Mouse (Mus musculus) G1E (cell line): ENCODE results near the gene Arhgap6. TPM values are rescaled to one million over a fixed set of nuclear protein-coding genes. Genes with fewer than 3 reads are reported as not detected.

ENCODE experiments used
- ATAC-seq: 2 replicates; pipeline ENCODE4 v1.8.0; 2016; ENCODE audit warnings: mild to moderate bottlenecking; ENCODE audit not compliant: insufficient number of reproducible peaks, poor library complexity, low FRiP score, severe bottlenecking; ENCODE audit errors: extremely low read depth
- DNase-seq: peaks from one replicate; pipeline ENCODE4 v3.0.0; 2012; ENCODE audit warnings: low spot score
- H3K27me3 ChIP-seq: 2 replicates; pipeline ENCODE4 v1.6.1; 2012; ENCODE audit warnings: mild to moderate bottlenecking, low read length, inconsistent platforms; ENCODE audit not compliant: insufficient read depth
- H3K36me3 ChIP-seq: replicated peaks from 2 replicates; pipeline ENCODE3; 2012; ENCODE audit warnings: mild to moderate bottlenecking, inconsistent platforms
- H3K4me1 ChIP-seq: 2 replicates; pipeline ENCODE4 v1.6.1; 2012; ENCODE audit warnings: low read depth, low read length, inconsistent platforms, mixed read lengths; ENCODE audit not compliant: insufficient read depth
- H3K4me3 ChIP-seq: 2 replicates; pipeline ENCODE4 v1.5.1; 2012; ENCODE audit warnings: low read depth, mild to moderate bottlenecking, inconsistent platforms, low read length, moderate library complexity, mixed read lengths
- H3K9me3 ChIP-seq: replicated peaks from 2 replicates; pipeline ENCODE4 v1.6.1; 2012; ENCODE audit warnings: inconsistent platforms
- CTCF ChIP-seq: IDR thresholded peaks from 2 replicates; pipeline ENCODE4 v1.5.1; 2012; ENCODE audit warnings: low read depth, low read length, inconsistent platforms, mixed read lengths
- GATA1 ChIP-seq: IDR thresholded peaks from 2 replicates; pipeline ENCODE4 v1.6.1; 2012; ENCODE audit warnings: borderline replicate concordance, low read length, inconsistent platforms, mixed read lengths
- GATA2 ChIP-seq: IDR thresholded peaks from 2 replicates; pipeline ENCODE4 v1.6.1; 2012; ENCODE audit warnings: low read depth, low read length, inconsistent platforms, borderline replicate concordance
- POLR2AphosphoS5 ChIP-seq: IDR thresholded peaks from 2 replicates; pipeline ENCODE4 v1.6.1; 2012; ENCODE audit warnings: low read depth, low read length, inconsistent platforms; ENCODE audit not compliant: insufficient replicate concordance
- TAL1 ChIP-seq: conservative IDR thresholded peaks from 2 replicates; pipeline ENCODE4 v1.6.1; 2012; ENCODE audit warnings: low read depth, low read length, inconsistent platforms, mixed read lengths
- polyA plus RNA-seq: library from polyadenylated mRNA; stranded (reverse); fragments of >175 nt; gene quantifications from 2 replicates; pipeline ENCODE4 v1.2.3, GENCODE M21; 2012
- total RNA-seq, 2 experiments: library from RNA; stranded (forward) in 1 of 2; stranded (reverse) in 1 of 2; fragments of 200-1000 nt in 1 of 2; fragments of >200 nt in 1 of 2; fragmentation: Nextera tagmentation in 1 of 2; gene quantifications; 2 replicates each; pipeline ENCODE4 v1.2.3; 2014 to 2017

Gene Arhgap6
- total and polyA plus RNA-seq, 3 experiments = 25.8 to 75.3 (median 54.9) TPM

- H3K4me1 ChIP-seq = peaks cover 26% of the 10 kb centered on the region
- H3K27me3 ChIP-seq = no peaks in the 10 kb centered on the region
- H3K4me3 ChIP-seq = no peak overlapping the region
- H3K9me3 ChIP-seq = no peaks in the 10 kb centered on the region
- no peak for ATAC-seq
- H3K36me3 ChIP-seq = peaks cover 5% of the 10 kb centered on the region
- no peak for DNase-seq
- TF ChIP-seq GATA1 = no peak
- no peak for TF ChIP-seq GATA2
- TF ChIP-seq CTCF = no peak
- TF ChIP-seq TAL1 = no peak
- TF ChIP-seq POLR2AphosphoS5 = no peak
Observed at GRCm38 (mm10) chrX:169062555-169062954, 267.7 kb downstream of the Arhgap6 start.

GRCm38 (mm10) chrX:169065298-169065697, 270.4 kb downstream of the Arhgap6 start:
- DNase-seq (no peak), ATAC-seq (no peak)
- peaks cover 6% of the 10 kb centered on the region for H3K36me3 ChIP-seq
- TF ChIP-seq GATA1 (no peak), GATA2 (no peak), POLR2AphosphoS5 (no peak), CTCF (no peak), TAL1 (no peak)
- H3K9me3 ChIP-seq = no peaks in the 10 kb centered on the region
- H3K4me1 ChIP-seq = peaks cover 32% of the 10 kb centered on the region
- H3K4me3 ChIP-seq = no peak overlapping the region
- no peaks in the 10 kb centered on the region for H3K27me3 ChIP-seq

GRCm38 (mm10) chrX:169065922-169066321, 271.0 kb downstream of the Arhgap6 start:
- Histone ChIP-seq H3K4me1 (peaks cover 33% of the 10 kb centered on the region), H3K4me3 (no peak overlapping the region), H3K27me3 (no peaks in the 10 kb centered on the region), H3K9me3 (no peaks in the 10 kb centered on the region), H3K36me3 (peaks cover 6% of the 10 kb centered on the region)
- peak; percentile 78 for ATAC-seq
- DNase-seq = no peak
- TF ChIP-seq POLR2AphosphoS5 (no peak), CTCF (no peak), GATA1 (no peak), GATA2 (no peak), TAL1 (peak; percentile 60)

- Histone ChIP-seq H3K4me1 (peaks cover 14% of the 10 kb centered on the region), H3K27me3 (no peaks in the 10 kb centered on the region), H3K9me3 (no peaks in the 10 kb centered on the region), H3K4me3 (no peak overlapping the region), H3K36me3 (peaks cover 5% of the 10 kb centered on the region)
- DNase-seq (no peak), ATAC-seq (no peak)
- TF ChIP-seq POLR2AphosphoS5 (no peak), GATA1 (no peak), GATA2 (no peak), TAL1 (no peak), CTCF (no peak)
Observed at GRCm38 (mm10) chrX:169075020-169075419, 280.1 kb downstream of the Arhgap6 start.

- no peaks in the 10 kb centered on the region for H3K27me3 ChIP-seq
- H3K4me3 ChIP-seq = no peak overlapping the region
- ATAC-seq (no peak), DNase-seq (no peak)
- TF ChIP-seq GATA2 (no peak), TAL1 (no peak), GATA1 (no peak), CTCF (no peak), POLR2AphosphoS5 (no peak)
- H3K4me1 ChIP-seq = no peaks in the 10 kb centered on the region; the same call in 1 of the 2 replicates
- no peaks in the 10 kb centered on the region for H3K9me3 ChIP-seq
- peaks cover 10% of the 10 kb centered on the region for H3K36me3 ChIP-seq
Observed at GRCm38 (mm10) chrX:169081609-169082008, 286.7 kb downstream of the Arhgap6 start.

- TF ChIP-seq POLR2AphosphoS5 = no peak
- TF ChIP-seq CTCF = 0 out of 2 replicates have a peak, but pooled peaks have one; percentile 32
- H3K27me3 ChIP-seq = no peaks in the 10 kb centered on the region
- H3K36me3 ChIP-seq = peaks cover 9% of the 10 kb centered on the region
- ATAC-seq = no peak
- peaks cover 9% of the 10 kb centered on the region for H3K4me1 ChIP-seq
- DNase-seq = no peak
- H3K9me3 ChIP-seq = no peaks in the 10 kb centered on the region
- H3K4me3 ChIP-seq = no peak overlapping the region
Observed at GRCm38 (mm10) chrX:169085871-169086270, 291.0 kb downstream of the Arhgap6 start.

- Histone ChIP-seq H3K36me3 (no peaks in the 10 kb centered on the region), H3K27me3 (no peaks in the 10 kb centered on the region), H3K4me3 (no peak overlapping the region), H3K4me1 (peaks cover 17% of the 10 kb centered on the region; the same call in 1 of the 2 replicates), H3K9me3 (no peaks in the 10 kb centered on the region)
- ATAC-seq (no peak), DNase-seq (no peak)
- no peak for TF ChIP-seq GATA1
- TF ChIP-seq POLR2AphosphoS5 = no peak
- TF ChIP-seq TAL1 = no peak
- TF ChIP-seq CTCF = no peak
Observed at GRCm38 (mm10) chrX:169089221-169089620, 294.3 kb downstream of the Arhgap6 start.
